Mouse (Mus musculus) heart, postnatal 0 days (tissue): ENCODE data around the gene Arhgef25.

Experiments used
- CTCF ChIP-seq: IDR thresholded peaks from 2 replicates; pipeline ENCODE4 v1.5.1; 2016; ENCODE audit warnings: antibody characterized with exemption, control low read depth, low read depth
- EP300 ChIP-seq: IDR thresholded peaks from 2 replicates; pipeline ENCODE4 v1.6.1; 2016; ENCODE audit warnings: antibody characterized with exemption, low read depth

DNA sequence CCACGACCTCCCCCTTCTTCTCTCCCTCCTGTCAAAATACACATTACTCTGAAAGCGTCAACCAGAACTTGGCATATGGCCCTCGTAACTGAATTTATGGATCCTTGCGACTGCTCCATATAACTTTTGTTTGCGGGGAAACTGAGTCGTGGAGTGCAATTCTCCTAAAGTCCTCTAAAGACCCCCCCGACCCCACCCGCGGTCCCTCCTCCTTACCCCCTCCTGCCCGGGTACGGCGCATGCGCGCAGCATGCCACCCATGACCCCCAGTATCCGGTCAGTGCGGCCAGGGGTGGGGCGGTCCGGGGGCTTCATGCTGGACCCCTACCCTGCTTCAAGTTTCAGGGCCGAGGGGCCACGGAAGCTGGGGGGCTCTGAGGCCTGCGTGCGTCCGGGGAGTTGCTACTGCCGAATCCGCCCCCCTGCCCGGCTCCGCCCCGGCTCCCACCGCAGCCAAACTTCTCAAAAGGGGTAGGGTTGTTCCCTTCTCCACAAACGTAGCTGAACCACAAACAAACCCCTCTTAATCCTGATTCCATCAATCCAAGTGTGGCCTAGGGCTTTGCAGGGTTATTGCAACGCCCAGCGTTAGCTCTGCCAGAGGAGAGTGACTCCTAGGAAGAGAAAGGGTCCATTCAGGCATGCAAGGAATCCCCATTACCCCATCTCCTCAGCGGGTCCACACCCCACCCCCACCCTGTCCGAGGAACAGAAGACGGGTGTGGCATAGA, at the start of gene Arhgef25:
- TF ChIP-seq CTCF (no peak), EP300 (no peak)
